Mouse (Mus musculus) cerebellum, adult 2 months (tissue): ENCODE results near the gene Mettl16.

ENCODE experiments used
- CTCF ChIP-seq: fragments of 200-500 bp; IDR thresholded peaks from 2 replicates; pipeline ENCODE4 v1.5.1; 2011; ENCODE audit warnings: low read depth, mild to moderate bottlenecking, control low read depth, low read length, moderate library complexity, borderline replicate concordance; ENCODE audit not compliant: insufficient read depth
- POLR2A ChIP-seq: fragments of 200-500 bp; IDR thresholded peaks from 2 replicates; pipeline ENCODE4 v1.6.1; 2011; ENCODE audit warnings: low read length, control low read depth, borderline replicate concordance; ENCODE audit not compliant: insufficient read depth

DNA sequence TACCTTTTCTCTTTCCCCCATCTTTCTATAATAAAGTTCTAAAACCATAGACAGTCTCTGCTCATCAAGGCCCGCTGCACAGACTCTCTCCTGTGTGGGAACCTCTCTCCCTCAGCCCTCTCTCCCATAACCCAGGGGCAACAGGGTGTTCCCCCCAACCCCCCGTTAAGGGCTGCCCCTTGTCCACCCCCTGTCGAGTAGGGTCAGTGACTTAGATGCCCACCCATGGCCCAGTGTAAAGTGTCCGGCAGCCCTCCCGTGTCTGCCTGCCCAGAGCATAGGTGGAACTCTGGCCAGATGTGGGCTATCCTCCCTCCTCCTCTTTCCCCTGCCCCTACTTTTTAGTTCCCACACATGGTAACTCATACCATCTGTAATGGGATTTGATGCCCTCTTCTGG, 40.9 kb downstream of the Mettl16 start:
- no peak for TF ChIP-seq POLR2A
- no peak for TF ChIP-seq CTCF
